ENCODE assay signal across 16 mouse cellular contexts in the genomic region with DNA sequence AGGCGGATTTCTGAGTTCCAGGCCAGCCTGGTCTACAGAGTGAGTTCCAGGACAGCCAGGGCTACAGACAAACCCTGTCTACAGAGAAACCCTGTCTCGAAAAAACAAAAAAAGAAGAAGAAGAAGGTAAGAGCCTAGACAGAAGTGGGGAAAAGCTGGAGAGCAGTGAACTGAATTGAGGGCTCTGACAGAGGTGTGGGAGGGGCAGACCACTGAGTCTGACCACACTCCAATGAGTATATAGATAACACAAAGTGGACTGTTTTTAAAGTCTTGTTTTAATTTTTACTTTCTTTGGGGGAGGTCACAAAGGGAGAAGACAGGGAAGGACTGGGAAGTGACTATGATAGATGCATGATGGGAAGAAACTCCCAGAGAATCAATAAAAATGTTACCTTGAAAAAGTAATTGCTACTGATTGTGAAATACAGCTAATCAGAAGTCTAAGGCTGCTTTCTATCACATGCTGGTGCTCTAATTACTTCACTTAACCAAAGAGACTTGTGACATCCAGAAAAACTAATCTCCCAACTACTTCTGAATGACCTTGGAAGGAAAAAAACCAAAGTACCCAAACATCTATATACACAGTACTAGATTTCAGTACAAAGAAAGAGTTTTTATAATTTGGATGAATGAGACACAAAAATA. TPM values are rescaled to one million over a fixed set of nuclear protein-coding genes. Genes with fewer than 3 reads are reported as not detected.
A peak's percentile ranks its signal among the peaks of the same experiment; 100 is the strongest.
DNase-seq lines count a peak whose midpoint lies in the region; ATAC-seq and TF ChIP-seq lines count a peak whose summit lies in the region.
"Had no signal": no experiment of that assay in that cellular context is flagged by ENCODE, and none has a peak within 500 bp of the region (broad histone marks: within the 10 kb centered on the region; RNA-seq: fewer than 3 reads in every experiment).

No protein-coding gene starts in this region.

- peaks cover 69% of the 10 kb centered on the region for H3K4me1 ChIP-seq in heart, embryonic 13.5 days
- H3K4me1 ChIP-seq in MEL (ENCODE audit: control insufficient read depth in 1 of 2, insufficient read depth in 2 of 2, low read length in 2 of 2): peaks cover 14 to 20% of the 10 kb centered on the region in 2 experiments
- H3K4me1 ChIP-seq in intestine, embryonic 15.5 days (replicated peaks): peaks cover 20% of the 10 kb centered on the region
- H3K4me1 ChIP-seq in forebrain, embryonic 10.5 days: peaks cover 25% of the 10 kb centered on the region

- no peak overlapping the region for H3K9ac ChIP-seq in heart, embryonic 13.5 days
- H3K9ac ChIP-seq in MEL (ENCODE audit: control insufficient read depth, low read depth, low read length, poor library complexity, severe bottlenecking): no peak overlapping the region
- no peak overlapping the region for H3K9ac ChIP-seq in intestine, embryonic 15.5 days
- H3K9ac ChIP-seq: embryonic facial prominence, embryonic 13.5 days; forebrain, embryonic 13.5 days; forebrain, postnatal 0 days; heart, embryonic 15.5 days; hindbrain, embryonic 12.5 days had no signal

- intact Hi-C loops in heart, postnatal 10 days (cut with DNase I): no loop called here

- no peak for TF ChIP-seq EP300 in MEL (IDR thresholded peaks at IDR 0.05; ENCODE audit: low read depth in 1 of 2, low read length in 2 of 2)

- no peak for TF ChIP-seq POLR2A in MEL (IDR thresholded peaks at IDR 0.05; ENCODE audit: control insufficient read depth in 1 of 2, insufficient read depth in 1 of 2, low read depth in 1 of 2, low read length in 2 of 2, poor library complexity in 1 of 2)

- DNase-seq in heart, postnatal 10 days: no peak
- peak; percentile 53 for DNase-seq in MEL (ENCODE audit: low read depth, low spot score)
- no peak for DNase-seq in forebrain, embryonic 10.5 days (ENCODE audit: extremely low spot score, low spot score)
- no peak for DNase-seq in embryo, embryonic 9.5 days (ENCODE audit: extremely low spot score)
- DNase-seq: adrenal gland, postnatal 10 days; cerebellum, adult 11 months; cerebellum, adult 8-10 months; forebrain, postnatal 0 days; gastrocnemius, postnatal 14 days had no signal

- no peak overlapping the region for H3K4me3 ChIP-seq in heart, embryonic 13.5 days
- no peak overlapping the region for H3K4me3 ChIP-seq in MEL (ENCODE audit: control insufficient read depth in 1 of 2, insufficient read depth in 1 of 2, low read depth in 2 of 2, low read length in 2 of 2)
- H3K4me3 ChIP-seq in intestine, embryonic 15.5 days (replicated peaks): no peak overlapping the region
- H3K4me3 ChIP-seq in forebrain, embryonic 10.5 days: no peak overlapping the region
- H3K4me3 ChIP-seq: embryonic facial prominence, embryonic 13.5 days; forebrain, embryonic 13.5 days; heart, embryonic 15.5 days; hindbrain, embryonic 12.5 days had no signal

- WGBS in heart, embryonic 13.5 days: 70% methylated on average over 2 of the region's 2 CpGs
- WGBS in intestine, embryonic 15.5 days: 89% methylated on average over 2 of the region's 2 CpGs
- WGBS in forebrain, embryonic 10.5 days: 89% methylated on average over 2 of the region's 2 CpGs

- H3K4me2 ChIP-seq in heart, embryonic 13.5 days: no peak overlapping the region
- H3K4me2 ChIP-seq in intestine, embryonic 15.5 days (replicated peaks): no peak overlapping the region
- H3K4me2 ChIP-seq: embryonic facial prominence, embryonic 13.5 days; hindbrain, embryonic 12.5 days had no signal

- TF ChIP-seq CTCF in MEL (IDR thresholded peaks at IDR 0.05 in 2 of 3, conservative IDR thresholded peaks at IDR 0.05 in 1 of 3; ENCODE audit: control insufficient read depth in 1 of 3, insufficient read depth in 1 of 3, low read depth in 2 of 3, low read length in 3 of 3, poor library complexity in 1 of 3, severe bottlenecking in 1 of 3): no peak

- H3K27me3 ChIP-seq in heart, embryonic 13.5 days (replicated peaks): no peaks in the 10 kb centered on the region
- no peaks in the 10 kb centered on the region for H3K27me3 ChIP-seq in MEL (ENCODE audit: control insufficient read depth in 1 of 2, insufficient read depth in 2 of 2, low read length in 2 of 2)
- H3K27me3 ChIP-seq in intestine, embryonic 15.5 days (replicated peaks): no peaks in the 10 kb centered on the region
- no peaks in the 10 kb centered on the region for H3K27me3 ChIP-seq in forebrain, embryonic 10.5 days (ENCODE audit: poor library complexity, severe bottlenecking)
- H3K27me3 ChIP-seq: embryonic facial prominence, embryonic 13.5 days; forebrain, embryonic 13.5 days; heart, embryonic 15.5 days; hindbrain, embryonic 12.5 days had no signal

- no peaks in the 10 kb centered on the region for H3K9me3 ChIP-seq in heart, embryonic 13.5 days
- H3K9me3 ChIP-seq in MEL (replicated peaks; ENCODE audit: insufficient read depth, low read length): no peaks in the 10 kb centered on the region
- no peaks in the 10 kb centered on the region for H3K9me3 ChIP-seq in intestine, embryonic 15.5 days
- H3K9me3 ChIP-seq in forebrain, embryonic 10.5 days: no peaks in the 10 kb centered on the region
- H3K9me3 ChIP-seq: embryonic facial prominence, embryonic 13.5 days; forebrain, embryonic 13.5 days; heart, embryonic 15.5 days; hindbrain, embryonic 12.5 days had no signal

- ATAC-seq in heart, embryonic 13.5 days (ENCODE audit: extremely low read depth, insufficient number of reproducible peaks, low FRiP score, low TSS enrichment): no peak
- 0 out of 2 replicates have a peak, but pooled peaks have one; percentile 3 for ATAC-seq in intestine, embryonic 15.5 days
- ATAC-seq: forebrain, postnatal 0 days; hindbrain, embryonic 16.5 days had no signal

- peak overlapping the region; percentile 63 for H3K27ac ChIP-seq in heart, embryonic 13.5 days (replicated peaks)
- no peak overlapping the region for H3K27ac ChIP-seq in MEL (ENCODE audit: control insufficient read depth, low read depth, low read length)
- no peak overlapping the region for H3K27ac ChIP-seq in intestine, embryonic 15.5 days
- no peak overlapping the region for H3K27ac ChIP-seq in forebrain, embryonic 10.5 days
- H3K27ac ChIP-seq: embryonic facial prominence, embryonic 13.5 days; forebrain, embryonic 13.5 days; hindbrain, embryonic 12.5 days had no signal

- peaks cover 64% of the 10 kb centered on the region for H3K79me2 ChIP-seq in MEL (ENCODE audit: control insufficient read depth, insufficient read depth, low read length, poor library complexity)

- H3K36me3 ChIP-seq in heart, embryonic 13.5 days: no peaks in the 10 kb centered on the region
- H3K36me3 ChIP-seq in MEL (ENCODE audit: control insufficient read depth in 1 of 2, insufficient read depth in 2 of 2, low read length in 2 of 2): peaks cover 0 to 33% of the 10 kb centered on the region in 2 experiments; a peak in 2 of 4 replicates
- H3K36me3 ChIP-seq in intestine, embryonic 15.5 days: no peaks in the 10 kb centered on the region
- peaks cover 9% of the 10 kb centered on the region for H3K36me3 ChIP-seq in forebrain, embryonic 10.5 days (replicated peaks)
- H3K36me3 ChIP-seq: embryonic facial prominence, embryonic 13.5 days; heart, embryonic 15.5 days; hindbrain, embryonic 12.5 days had no signal

- TF ChIP-seq RAD21 in MEL (IDR thresholded peaks at IDR 0.05; ENCODE audit: low read depth, low read length): no peak

TF ChIP-seq in MEL, 35 proteins besides CTCF, POLR2A, EP300 and RAD21:
- TF ChIP-seq SIN3A (IDR thresholded peaks at IDR 0.05; ENCODE audit: low read length) (peak; percentile 21; the same call in 1 of the 2 replicates), CHD2 (IDR thresholded peaks at IDR 0.05; ENCODE audit: low read length) (no peak), POLR2AphosphoS2 (IDR thresholded peaks at IDR 0.05; ENCODE audit: low read length) (no peak), ELF1 (IDR thresholded peaks at IDR 0.05; ENCODE audit: low read depth, low read length) (no peak), HCFC1 (IDR thresholded peaks at IDR 0.05; ENCODE audit: low read depth, low read length) (no peak), USF2 (IDR thresholded peaks at IDR 0.05; ENCODE audit: borderline replicate concordance in 1 of 2, insufficient read depth in 1 of 2, low read depth in 1 of 2, low read length in 2 of 2) (no peak), MXI1 (IDR thresholded peaks at IDR 0.05; ENCODE audit: low read depth, low read length) (no peak), TBP (IDR thresholded peaks at IDR 0.05; ENCODE audit: low read depth, low read length) (no peak), MAZ (IDR thresholded peaks at IDR 0.05; ENCODE audit: low read depth, low read length) (0 out of 2 replicates have a peak, but pooled peaks have one; percentile 44), USF1 (IDR thresholded peaks at IDR 0.05; ENCODE audit: low read depth, low read length) (no peak), NRF1 (IDR thresholded peaks at IDR 0.05; ENCODE audit: insufficient read depth, low read depth, low read length, poor library complexity, severe bottlenecking) (no peak), GABPA (IDR thresholded peaks at IDR 0.05; ENCODE audit: low read depth, low read length) (no peak), MYC (IDR thresholded peaks at IDR 0.05; ENCODE audit: low read depth, low read length) (no peak), MAFK (IDR thresholded peaks at IDR 0.05; ENCODE audit: borderline replicate concordance, low read depth, low read length) (no peak)

RNA-seq across cellular contexts. Expression of gene Rnf2, which starts 5.0 kb away (rescaled TPM):
- polyA plus RNA-seq in heart, embryonic 13.5 days (2015; fragmentation: Nextera tagmentation; extraction: Ambion mirVana): 60.8 and 65.7 TPM in 2 replicates
- 10 to 100 TPM; 25.5 to 27.5 TPM for total RNA-seq in heart, postnatal 10 days (2021)
- total RNA-seq in MEL (2012; rRNA removed): 30.1 and 30.7 TPM in 2 replicates
- polyA plus RNA-seq in MEL (2012; ENCODE audit: insufficient read depth in 1 of 2, insufficient read length in 2 of 2, low read depth in 1 of 2, low replicate concordance in 2 of 2, missing spikeins in 1 of 2): 10 to 100 TPM; 27.5 to 78.2 TPM
- polyA plus RNA-seq in intestine, embryonic 15.5 days (2015; fragmentation: Nextera tagmentation; extraction: Ambion mirVana): 57.4 and 68.1 TPM in 2 replicates
- 115 and 118 TPM in 2 replicates for polyA plus RNA-seq in forebrain, embryonic 10.5 days (2016; fragmentation: Nextera tagmentation; extraction: Ambion mirVana)
